Mouse (Mus musculus): ENCODE data around the gene Galc. TPM values are rescaled to one million over a fixed set of nuclear protein-coding genes. Genes with fewer than 3 reads are reported as not detected.

Gene Galc
- polyA plus RNA-seq, 1 experiment = 1.8 TPM

DNA sequence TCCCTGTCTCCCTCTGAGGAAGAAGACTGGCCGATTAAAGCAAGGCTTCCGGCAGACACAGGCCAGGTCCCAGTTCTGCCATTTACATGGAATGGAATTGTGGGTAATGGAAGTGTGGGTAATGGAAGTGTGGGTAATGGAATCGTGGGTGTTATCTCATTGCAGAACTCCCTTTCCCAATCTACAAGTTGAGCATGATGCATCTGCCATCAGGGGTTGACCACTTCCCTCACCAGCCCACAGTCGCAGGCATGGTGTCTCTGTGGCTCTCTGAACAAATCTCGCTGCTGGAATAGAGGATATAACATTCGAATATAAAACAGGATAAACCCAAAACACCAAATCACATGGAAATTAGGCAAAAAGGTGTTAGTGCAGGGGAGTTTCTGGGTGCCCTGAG lies 48.8 kb downstream of the Galc start:
- H3K4me1 ChIP-seq (ENCODE audit: control insufficient read depth, insufficient read depth, insufficient read length, low read length) = no peaks in the 10 kb centered on the region
- 83% methylated on average over 6 of the region's 6 CpGs for WGBS
- no peak for TF ChIP-seq CTCF (IDR thresholded peaks at IDR 0.05; ENCODE audit: extremely low read depth, insufficient read length, insufficient replicate concordance, low read depth, low read length)
- no peak for TF ChIP-seq POLR2A (IDR thresholded peaks at IDR 0.05; ENCODE audit: low read depth, low read length)
- H3K27me3 ChIP-seq (ENCODE audit: control insufficient read depth, insufficient read depth, low read length) = no peaks in the 10 kb centered on the region
- H3K27ac ChIP-seq (ENCODE audit: insufficient read depth, low read depth, low read length) = no peak overlapping the region
- H3K36me3 ChIP-seq (ENCODE audit: control insufficient read depth, insufficient read depth, low read length) = no peaks in the 10 kb centered on the region
- H3K4me3 ChIP-seq (ENCODE audit: low read depth, low read length) = no peak overlapping the region

DNA sequence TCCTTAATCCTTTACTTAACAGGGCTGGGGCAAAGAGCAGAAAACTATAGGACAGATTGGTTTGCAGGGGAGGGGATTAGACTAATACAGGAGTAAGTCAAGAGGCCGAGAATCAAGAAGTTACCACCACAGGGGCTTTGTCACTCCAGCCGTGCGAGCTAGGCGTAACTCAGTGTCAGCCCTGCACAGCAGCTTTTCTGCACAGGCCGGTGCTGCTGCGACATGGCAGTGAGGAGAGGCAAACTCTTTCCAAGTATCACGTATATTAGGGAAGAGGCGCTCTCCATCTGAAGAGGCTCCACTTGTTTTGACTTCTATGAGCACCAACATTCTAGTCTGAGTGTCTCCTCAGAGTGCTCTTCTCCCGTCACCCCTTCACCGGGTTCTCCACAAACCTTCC lies 51.2 kb downstream of the Galc start:
- H3K4me3 ChIP-seq (ENCODE audit: low read depth, low read length) = no peak overlapping the region
- 88% methylated on average over 10 of the region's 10 CpGs for WGBS
- no peak overlapping the region for H3K27ac ChIP-seq (ENCODE audit: insufficient read depth, low read depth, low read length)
- no peaks in the 10 kb centered on the region for H3K36me3 ChIP-seq (ENCODE audit: control insufficient read depth, insufficient read depth, low read length)
- no peak for TF ChIP-seq CTCF (IDR thresholded peaks at IDR 0.05; ENCODE audit: extremely low read depth, insufficient read length, insufficient replicate concordance, low read depth, low read length)
- TF ChIP-seq POLR2A (IDR thresholded peaks at IDR 0.05; ENCODE audit: low read depth, low read length) = no peak
- H3K4me1 ChIP-seq (ENCODE audit: control insufficient read depth, insufficient read depth, insufficient read length, low read length) = no peaks in the 10 kb centered on the region
- H3K27me3 ChIP-seq (ENCODE audit: control insufficient read depth, insufficient read depth, low read length) = no peaks in the 10 kb centered on the region

DNA sequence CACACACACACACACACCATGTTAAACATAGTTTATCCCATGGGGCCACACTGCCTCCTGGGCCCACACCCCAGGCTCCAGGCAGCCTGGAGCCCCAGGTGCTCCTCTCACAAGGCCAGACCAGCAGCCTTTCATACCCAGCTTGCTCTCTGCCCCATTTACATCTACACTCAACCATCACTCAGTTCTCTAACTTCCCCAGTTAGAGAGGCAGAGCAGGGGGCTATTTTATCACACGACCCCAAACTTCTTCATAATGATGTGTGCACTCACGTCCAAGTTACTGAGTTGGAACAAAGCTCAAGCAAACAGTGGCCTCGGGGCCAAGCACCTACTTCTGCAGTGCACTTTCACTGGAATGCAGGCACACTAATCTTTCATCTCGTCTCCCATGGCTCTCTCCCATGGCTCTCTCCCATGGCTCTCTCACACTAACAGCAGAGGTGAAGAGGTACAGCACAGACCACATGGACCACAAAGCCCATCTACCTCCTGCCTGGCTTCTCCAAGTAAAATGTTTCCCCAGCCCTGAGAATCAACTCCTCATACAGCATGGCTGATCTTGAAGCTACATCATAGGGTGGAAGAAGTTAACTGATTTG lies 53.7 kb downstream of the Galc start:
- H3K27ac ChIP-seq (ENCODE audit: insufficient read depth, low read depth, low read length) = no peak overlapping the region
- TF ChIP-seq CTCF (IDR thresholded peaks at IDR 0.05; ENCODE audit: extremely low read depth, insufficient read length, insufficient replicate concordance, low read depth, low read length) (no peak), POLR2A (IDR thresholded peaks at IDR 0.05; ENCODE audit: low read depth, low read length) (no peak)
- no peak overlapping the region for H3K4me3 ChIP-seq (ENCODE audit: low read depth, low read length)
- no peaks in the 10 kb centered on the region for H3K27me3 ChIP-seq (ENCODE audit: control insufficient read depth, insufficient read depth, low read length)
- H3K36me3 ChIP-seq (ENCODE audit: control insufficient read depth, insufficient read depth, low read length) = no peaks in the 10 kb centered on the region
- WGBS = 61% methylated on average over 4 of the region's 4 CpGs
- no peaks in the 10 kb centered on the region for H3K4me1 ChIP-seq (ENCODE audit: control insufficient read depth, insufficient read depth, insufficient read length, low read length)

GRCm38 (mm10) chr12:98197401-98197800 lies 61.9 kb downstream of the Galc start:
- Histone ChIP-seq H3K27ac (ENCODE audit: insufficient read depth, low read depth, low read length) (no peak overlapping the region), H3K4me1 (ENCODE audit: control insufficient read depth, insufficient read depth, insufficient read length, low read length) (no peaks in the 10 kb centered on the region), H3K4me3 (ENCODE audit: low read depth, low read length) (no peak overlapping the region), H3K27me3 (ENCODE audit: control insufficient read depth, insufficient read depth, low read length) (no peaks in the 10 kb centered on the region), H3K36me3 (ENCODE audit: control insufficient read depth, insufficient read depth, low read length) (no peaks in the 10 kb centered on the region)
- TF ChIP-seq CTCF (IDR thresholded peaks at IDR 0.05; ENCODE audit: extremely low read depth, insufficient read length, insufficient replicate concordance, low read depth, low read length) (no peak), POLR2A (IDR thresholded peaks at IDR 0.05; ENCODE audit: low read depth, low read length) (no peak)
- WGBS = 53% methylated on average over 1 of the region's 1 CpGs

DNA sequence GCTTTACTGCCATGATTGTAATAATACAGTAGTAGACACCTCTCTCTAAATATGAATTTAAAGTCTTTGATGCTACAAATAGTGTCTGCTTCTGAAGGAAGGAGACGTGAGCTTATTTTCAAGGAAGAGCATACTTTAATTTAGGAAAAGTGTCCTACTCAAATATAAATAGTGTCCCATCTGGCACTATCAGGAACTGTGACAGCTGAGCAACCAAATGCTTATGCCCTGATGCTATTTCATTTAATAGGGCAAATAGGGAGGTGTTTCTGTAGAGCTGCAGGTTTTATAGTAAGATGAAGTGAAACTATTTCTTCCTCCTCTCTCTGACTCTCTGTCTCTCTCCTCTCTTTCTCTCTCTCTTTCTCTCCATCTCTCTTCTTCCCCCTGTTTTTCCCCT lies 69.1 kb downstream of the Galc start:
- no peaks in the 10 kb centered on the region for H3K27me3 ChIP-seq (ENCODE audit: control insufficient read depth, insufficient read depth, low read length)
- no peak overlapping the region for H3K27ac ChIP-seq (ENCODE audit: insufficient read depth, low read depth, low read length)
- no peaks in the 10 kb centered on the region for H3K36me3 ChIP-seq (ENCODE audit: control insufficient read depth, insufficient read depth, low read length)
- no peak overlapping the region for H3K4me3 ChIP-seq (ENCODE audit: low read depth, low read length)
- no peaks in the 10 kb centered on the region for H3K4me1 ChIP-seq (ENCODE audit: control insufficient read depth, insufficient read depth, insufficient read length, low read length)
- TF ChIP-seq POLR2A (IDR thresholded peaks at IDR 0.05; ENCODE audit: low read depth, low read length) = no peak
- no peak for TF ChIP-seq CTCF (IDR thresholded peaks at IDR 0.05; ENCODE audit: extremely low read depth, insufficient read length, insufficient replicate concordance, low read depth, low read length)
- 88% methylated on average over 1 of the region's 1 CpGs for WGBS

- Histone ChIP-seq H3K4me1 (ENCODE audit: control insufficient read depth, insufficient read depth, insufficient read length, low read length) (no peaks in the 10 kb centered on the region), H3K27me3 (ENCODE audit: control insufficient read depth, insufficient read depth, low read length) (no peaks in the 10 kb centered on the region), H3K36me3 (ENCODE audit: control insufficient read depth, insufficient read depth, low read length) (no peaks in the 10 kb centered on the region), H3K4me3 (ENCODE audit: low read depth, low read length) (no peak overlapping the region), H3K27ac (ENCODE audit: insufficient read depth, low read depth, low read length) (no peak overlapping the region)
- 73% methylated on average over 9 of the region's 9 CpGs for WGBS
- TF ChIP-seq CTCF (IDR thresholded peaks at IDR 0.05; ENCODE audit: extremely low read depth, insufficient read length, insufficient replicate concordance, low read depth, low read length) (no peak), POLR2A (IDR thresholded peaks at IDR 0.05; ENCODE audit: low read depth, low read length) (no peak)
Measured at GRCm38 (mm10) chr12:98189096-98189495, 70.2 kb downstream of the Galc start.

DNA sequence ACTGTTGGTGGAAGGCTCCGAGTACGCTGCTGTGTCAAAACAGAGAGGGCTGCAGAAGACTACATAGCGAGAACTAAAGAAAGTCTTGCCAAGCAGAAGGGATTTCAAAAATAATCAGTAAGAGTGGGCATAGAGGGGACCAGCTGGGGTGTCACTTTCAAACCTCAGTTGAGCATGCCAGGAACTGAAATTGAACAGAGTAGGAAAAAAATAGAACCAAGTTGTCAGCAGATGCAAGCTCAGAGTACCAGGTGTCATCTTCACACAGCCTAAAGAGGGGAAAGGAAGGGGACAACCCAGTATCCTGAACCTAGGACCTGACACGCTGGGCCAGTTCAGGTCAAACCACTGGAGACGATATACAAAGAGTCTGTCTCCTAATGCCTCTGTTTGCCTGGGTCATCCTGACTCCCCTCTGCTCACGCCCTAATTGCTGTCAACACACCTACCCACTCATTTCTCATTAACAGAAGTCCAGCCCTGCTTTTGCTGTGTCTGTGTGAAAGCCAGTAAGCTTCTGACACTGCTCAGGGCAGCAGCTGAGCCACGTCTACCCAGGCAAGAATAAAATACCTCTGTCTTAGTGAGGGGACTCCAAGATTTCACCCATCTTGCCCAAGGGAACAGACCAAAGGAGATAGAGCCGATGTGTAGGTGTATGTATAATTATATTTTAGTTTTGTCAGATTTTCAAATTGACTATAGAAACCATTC lies 71.9 kb downstream of the Galc start:
- WGBS = 61% methylated on average over 8 of the region's 8 CpGs
- Histone ChIP-seq H3K4me3 (ENCODE audit: low read depth, low read length) (no peak overlapping the region), H3K27ac (ENCODE audit: insufficient read depth, low read depth, low read length) (no peak overlapping the region)

More for the DNA sequence above, 71.9 kb downstream of the Galc start:
- no peaks in the 10 kb centered on the region for H3K36me3 ChIP-seq (ENCODE audit: control insufficient read depth, insufficient read depth, low read length)
- no peaks in the 10 kb centered on the region for H3K27me3 ChIP-seq (ENCODE audit: control insufficient read depth, insufficient read depth, low read length)
- no peaks in the 10 kb centered on the region for H3K4me1 ChIP-seq (ENCODE audit: control insufficient read depth, insufficient read depth, insufficient read length, low read length)
- TF ChIP-seq POLR2A (IDR thresholded peaks at IDR 0.05; ENCODE audit: low read depth, low read length) = no peak
- TF ChIP-seq CTCF (IDR thresholded peaks at IDR 0.05; ENCODE audit: extremely low read depth, insufficient read length, insufficient replicate concordance, low read depth, low read length) = no peak
